Mouse (Mus musculus): ENCODE results near the gene Habp2.

Gene Habp2

DNA sequence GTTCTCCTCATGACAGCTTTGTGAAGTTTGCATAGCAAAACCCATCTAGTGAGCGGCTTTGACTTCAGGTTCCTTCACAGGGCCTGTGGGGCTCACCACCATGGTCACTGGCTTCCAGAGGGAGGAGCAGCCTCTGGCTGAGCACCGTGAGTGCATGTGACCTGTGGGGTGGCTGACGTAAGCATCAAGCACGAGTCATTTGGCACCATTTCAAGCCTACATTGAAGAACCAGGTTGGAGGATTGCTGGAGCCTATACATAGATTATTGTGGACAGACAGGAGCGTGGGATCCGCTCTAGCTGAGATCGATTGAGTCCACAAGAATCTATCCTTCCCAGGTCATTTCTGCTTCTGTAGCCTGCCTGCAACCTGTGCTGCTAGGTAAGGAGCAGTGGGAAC is at the start of gene Habp2:
Gene Habp2 (plus strand): TSS at position 272 of the 400 bp plus-strand sequence.
- no peak for DNase-seq (ENCODE audit: low spot score)

GRCm38 (mm10) chr19:56238501-56238900 is 48.4 kb upstream of the Habp2 start:
- no peak for DNase-seq (ENCODE audit: low spot score)

DNA sequence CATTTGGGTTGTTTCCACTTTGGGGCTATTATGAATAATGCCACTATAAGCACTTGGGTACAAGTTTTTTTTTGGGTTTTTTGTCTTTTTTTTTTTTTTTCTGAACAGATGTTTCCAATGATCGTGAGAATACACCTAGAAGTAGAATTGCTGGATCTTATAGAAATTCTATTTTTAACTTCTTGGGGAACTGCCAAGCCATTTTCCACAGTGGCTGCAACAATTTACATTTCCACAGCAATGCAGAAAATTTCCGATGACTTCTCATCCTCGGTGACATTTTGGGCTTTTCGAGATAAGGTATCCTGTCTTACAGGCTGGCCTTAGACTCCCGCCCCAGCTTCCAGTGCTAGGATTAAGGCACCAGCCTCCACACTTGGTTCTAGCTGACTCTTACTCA is 41.7 kb upstream of the Habp2 start:
- DNase-seq (ENCODE audit: low spot score): no peak

DNA sequence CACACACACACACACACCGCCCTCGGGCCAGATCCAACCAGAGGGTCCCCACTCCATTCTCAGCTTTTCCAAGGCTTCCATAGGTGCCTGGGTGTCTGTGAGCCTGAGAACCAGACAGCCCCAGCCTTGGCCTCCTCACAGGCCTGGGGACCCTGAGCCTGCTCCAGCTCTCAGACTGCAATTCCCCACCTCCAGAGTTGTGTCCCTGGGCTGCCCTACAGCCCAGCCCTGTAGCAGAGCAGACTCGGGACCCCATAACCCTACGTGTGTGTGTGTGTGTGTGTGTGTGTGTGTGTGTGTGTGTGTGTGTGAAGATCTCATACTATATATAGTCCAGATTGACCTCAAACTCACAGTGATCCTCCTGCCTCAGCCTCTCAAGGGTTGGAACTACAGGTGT is 34.1 kb upstream of the Habp2 start:
- DNase-seq (ENCODE audit: low spot score): no peak

DNA sequence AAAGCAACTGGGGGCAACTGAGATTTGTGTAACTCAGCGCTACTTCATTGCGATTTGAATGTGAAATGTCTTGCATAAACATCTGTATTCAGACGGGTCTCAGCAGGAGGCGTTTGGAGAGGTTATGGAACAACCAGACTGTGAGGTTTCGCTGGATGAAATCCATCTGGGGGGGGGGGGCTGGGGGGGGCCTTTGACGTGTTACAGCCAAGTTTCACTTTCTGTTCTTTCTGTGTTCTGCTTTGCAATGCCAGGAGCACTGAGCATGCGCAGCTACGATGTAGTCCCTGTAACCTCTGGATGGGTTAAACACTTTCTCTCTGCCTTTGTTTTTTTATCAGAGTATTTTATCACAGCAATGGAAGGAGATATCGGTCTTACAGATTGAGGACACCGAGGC is 33.7 kb upstream of the Habp2 start:
- DNase-seq (ENCODE audit: low spot score): no peak

GRCm38 (mm10) chr19:56254751-56255150 is 32.2 kb upstream of the Habp2 start:
- DNase-seq (ENCODE audit: low spot score): peak; percentile 26

DNA sequence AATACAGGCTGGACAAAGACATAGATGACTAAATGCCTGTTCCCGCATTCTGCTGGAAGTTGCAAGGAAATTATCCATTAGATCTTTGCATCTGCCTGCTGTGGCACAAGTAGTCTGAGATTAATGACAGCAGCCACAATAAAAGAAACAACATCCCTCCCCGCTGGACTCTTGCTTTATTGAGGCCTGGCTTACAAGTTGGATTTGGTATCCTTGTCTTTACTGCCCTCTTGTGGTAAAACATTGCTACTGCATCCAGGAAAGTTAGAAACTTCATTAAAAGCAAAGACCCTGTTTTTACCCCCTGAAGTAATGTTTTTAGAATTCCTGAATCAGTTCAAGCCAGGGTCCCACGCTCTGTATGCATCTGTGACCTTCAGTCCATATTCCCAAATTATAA is 31.4 kb upstream of the Habp2 start:
- no peak for DNase-seq (ENCODE audit: low spot score)

DNA sequence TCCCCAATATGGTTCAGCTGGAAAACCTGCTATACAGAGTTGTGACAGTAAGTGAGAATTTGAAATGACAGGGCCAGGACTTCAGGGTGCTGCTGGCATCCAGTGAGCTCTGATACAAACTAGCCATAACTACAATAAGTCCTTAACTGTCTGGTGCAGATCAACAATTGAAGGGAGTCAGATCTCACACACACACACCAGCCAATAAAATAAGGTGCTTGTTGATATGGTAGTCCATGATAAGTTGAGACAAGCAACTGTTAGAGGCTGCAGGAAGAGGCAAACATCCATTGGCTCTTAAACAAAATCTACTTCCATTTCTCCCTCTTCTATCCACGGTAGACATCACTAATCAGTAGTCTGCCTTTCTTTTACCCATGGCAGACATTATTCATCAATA is 30.7 kb upstream of the Habp2 start:
- DNase-seq (ENCODE audit: low spot score): no peak

DNA sequence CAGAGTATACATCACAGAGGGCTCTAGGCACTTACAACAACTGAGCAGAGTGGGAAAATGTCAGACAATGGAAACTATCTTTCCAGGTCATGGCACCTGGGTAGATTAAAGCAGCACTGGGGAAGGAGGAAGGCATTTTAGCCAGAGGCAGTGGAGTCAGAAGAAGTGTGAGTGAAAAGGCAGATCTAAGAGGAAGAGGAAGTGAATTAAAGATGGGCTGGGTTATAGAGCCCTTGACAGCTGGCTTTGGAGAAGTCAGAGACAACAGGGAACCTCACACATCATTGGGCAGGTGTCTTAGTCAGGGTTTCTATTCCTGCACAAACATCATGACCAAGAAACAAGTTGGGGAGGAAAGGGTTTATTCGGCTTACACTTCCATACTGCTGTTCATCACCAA is 30.2 kb upstream of the Habp2 start:
- no peak for DNase-seq (ENCODE audit: low spot score)

DNA sequence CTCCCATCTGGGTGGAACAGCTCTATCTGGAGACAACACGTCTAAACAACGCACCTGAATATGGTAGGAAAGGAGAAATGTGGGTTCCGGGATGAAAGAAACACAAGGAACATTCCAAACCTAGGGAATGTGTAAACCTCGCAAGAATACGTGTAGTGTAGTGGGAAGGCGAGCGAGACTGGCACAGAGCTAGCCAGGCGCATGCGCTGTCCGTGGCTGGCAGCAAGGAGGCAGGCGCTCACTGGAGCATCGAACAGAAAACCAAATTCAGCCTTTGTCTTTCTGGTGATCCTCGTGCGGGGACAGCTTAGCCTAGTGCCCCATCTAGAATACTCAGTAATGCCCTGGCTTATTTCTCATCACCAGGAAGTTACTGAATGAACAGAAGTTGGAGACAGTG is 23.2 kb upstream of the Habp2 start:
- no peak for DNase-seq (ENCODE audit: low spot score)

DNA sequence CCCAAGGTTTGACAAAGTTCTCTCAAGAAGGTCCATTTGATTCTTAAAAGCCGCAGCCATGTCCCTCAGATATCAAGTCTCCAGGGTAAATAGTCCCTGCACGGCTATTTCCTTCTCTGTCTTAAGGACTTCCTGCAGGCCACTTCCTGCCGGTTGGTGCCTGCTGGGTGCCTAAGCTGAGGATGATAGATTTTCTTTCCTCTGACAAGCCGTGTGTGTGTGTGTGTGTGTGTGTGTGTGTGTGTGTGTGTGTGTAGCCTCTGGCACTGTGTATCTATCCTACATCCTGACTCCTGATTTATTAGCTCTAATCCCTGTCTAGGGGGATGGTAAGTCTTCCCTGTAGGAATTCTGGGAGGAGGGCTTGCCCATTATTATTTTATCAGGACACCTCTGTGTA is 22.8 kb upstream of the Habp2 start:
- DNase-seq (ENCODE audit: low spot score): no peak

DNA sequence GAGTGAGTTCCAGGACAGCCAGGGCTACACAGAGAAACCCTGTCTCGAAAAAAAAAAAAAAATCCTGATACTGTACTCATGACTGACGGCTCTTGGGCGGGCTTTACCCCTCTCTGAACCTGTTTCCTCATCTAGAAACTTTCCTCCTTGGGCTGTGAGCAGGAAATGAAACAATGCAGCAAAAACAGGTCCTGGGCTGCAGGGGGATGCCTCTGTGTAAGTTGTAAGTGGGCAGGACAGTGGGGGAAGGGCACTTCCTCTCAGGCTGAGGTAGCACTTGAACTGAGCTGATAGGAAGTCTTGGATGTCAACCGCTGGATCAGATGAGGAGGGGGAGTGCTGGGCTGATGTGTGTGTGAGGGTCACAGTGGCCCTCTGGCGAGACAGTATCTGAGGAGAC is 21.8 kb upstream of the Habp2 start:
- no peak for DNase-seq (ENCODE audit: low spot score)

DNA sequence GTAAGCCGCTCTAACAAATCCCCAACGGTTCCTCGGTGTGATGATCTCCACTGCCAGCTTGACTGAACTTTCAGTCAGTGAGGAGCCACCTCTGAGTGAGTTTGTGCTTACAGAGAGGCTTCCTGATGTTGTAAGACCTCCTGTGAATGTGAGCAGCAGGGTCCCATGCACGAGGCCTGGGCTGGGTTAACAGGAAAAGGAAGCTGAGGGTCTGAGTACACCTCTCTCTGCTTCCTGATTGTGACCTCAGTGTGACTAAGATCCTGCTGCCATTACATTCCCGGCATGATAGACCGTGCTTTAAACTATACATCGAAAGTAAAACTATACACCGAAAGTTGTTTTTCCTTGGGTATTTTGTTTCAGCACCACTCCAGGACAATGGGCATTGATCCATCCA is 14.9 kb upstream of the Habp2 start:
- DNase-seq (ENCODE audit: low spot score): no peak

GRCm38 (mm10) chr19:56277140-56277804 is 9.7 kb upstream of the Habp2 start:
- no peak for DNase-seq (ENCODE audit: low spot score)

DNA sequence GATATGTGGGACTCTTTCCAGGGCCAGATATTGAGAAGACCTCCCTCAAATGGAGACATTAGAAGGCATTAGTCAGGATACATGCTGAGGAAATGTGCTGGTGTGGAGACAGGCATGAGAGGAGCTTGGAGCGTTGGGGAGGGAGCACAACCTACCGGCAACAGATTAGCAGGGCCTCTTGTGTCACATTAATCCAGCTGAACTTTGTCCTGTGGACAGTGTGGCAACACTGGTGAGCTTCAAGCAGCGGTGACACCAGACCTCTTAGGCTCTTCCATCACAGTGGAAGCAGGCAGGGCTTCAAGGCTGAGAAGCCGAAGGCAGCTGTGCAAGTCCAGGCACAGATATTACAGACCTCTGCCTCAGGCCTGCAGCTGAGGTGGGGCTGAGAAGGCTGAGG is 9.0 kb upstream of the Habp2 start:
- DNase-seq (ENCODE audit: low spot score): no peak

DNA sequence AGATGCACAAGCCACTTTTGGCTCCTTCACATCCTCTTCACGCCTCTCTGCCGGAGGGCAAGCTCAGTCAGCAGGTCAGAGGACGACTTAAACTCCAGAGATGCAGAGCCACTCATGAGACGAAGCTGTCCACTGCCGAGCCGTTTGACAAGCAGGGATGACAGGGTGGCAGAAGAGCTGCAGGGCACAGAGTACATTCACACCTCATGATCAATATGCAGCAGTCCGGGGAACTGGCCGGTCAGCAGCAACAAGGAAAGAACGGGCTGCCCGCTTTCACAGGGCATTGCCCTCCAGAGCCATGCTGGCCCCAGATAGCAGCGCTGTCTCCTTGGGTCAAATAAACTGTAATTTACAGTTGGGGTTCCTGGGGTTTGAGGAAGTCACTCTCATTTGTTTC is 8.6 kb upstream of the Habp2 start:
- DNase-seq (ENCODE audit: low spot score): no peak

DNA sequence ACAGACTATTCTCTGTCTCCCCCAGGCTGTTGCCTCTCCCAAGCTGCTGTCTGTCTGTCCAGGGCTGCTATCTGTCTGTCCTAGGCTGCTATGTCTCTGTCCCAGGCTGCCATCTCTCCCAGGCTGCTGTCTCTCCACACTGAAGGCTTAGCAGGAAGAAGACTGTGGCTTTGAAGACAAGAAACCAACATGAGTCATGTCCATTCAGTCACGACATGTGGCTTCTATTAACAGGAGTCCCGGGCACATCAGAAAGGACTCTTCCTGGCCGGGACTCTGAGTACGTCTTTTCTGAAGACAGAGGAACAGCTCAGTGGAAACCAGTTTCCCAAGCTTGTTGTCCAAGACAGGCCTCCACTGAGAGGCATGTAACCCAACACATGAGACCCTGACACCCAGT is 1.7 kb upstream of the Habp2 start:
- DNase-seq (ENCODE audit: low spot score): no peak

GRCm38 (mm10) chr19:56287580-56288367 is 837 bp downstream of the Habp2 start:
- DNase-seq (ENCODE audit: low spot score): no peak

DNA sequence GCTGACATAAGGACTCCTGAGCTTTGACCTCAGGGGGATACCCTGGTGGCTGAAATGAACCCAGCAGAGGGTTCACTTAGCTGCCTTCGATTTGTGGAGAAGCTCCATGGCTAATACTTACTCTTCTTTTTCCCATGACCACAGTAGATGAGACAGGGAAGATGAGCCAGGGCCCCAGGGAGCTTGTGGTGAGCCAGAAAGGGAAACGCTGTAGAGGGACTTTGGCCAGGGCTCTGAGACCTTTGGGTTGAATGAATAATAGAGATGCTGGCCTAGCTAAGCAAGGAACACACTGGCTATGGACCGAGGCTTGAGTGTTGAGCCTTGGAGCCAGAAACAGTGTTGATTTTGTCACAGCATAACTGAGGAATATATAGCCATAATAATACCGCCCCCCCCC is 1.5 kb downstream of the Habp2 start:
- no peak for DNase-seq (ENCODE audit: low spot score)

- no peak for DNase-seq (ENCODE audit: low spot score)
These were observed 2.7 kb downstream of the Habp2 start for GRCm38 (mm10) chr19:56289642-56290041.

DNA sequence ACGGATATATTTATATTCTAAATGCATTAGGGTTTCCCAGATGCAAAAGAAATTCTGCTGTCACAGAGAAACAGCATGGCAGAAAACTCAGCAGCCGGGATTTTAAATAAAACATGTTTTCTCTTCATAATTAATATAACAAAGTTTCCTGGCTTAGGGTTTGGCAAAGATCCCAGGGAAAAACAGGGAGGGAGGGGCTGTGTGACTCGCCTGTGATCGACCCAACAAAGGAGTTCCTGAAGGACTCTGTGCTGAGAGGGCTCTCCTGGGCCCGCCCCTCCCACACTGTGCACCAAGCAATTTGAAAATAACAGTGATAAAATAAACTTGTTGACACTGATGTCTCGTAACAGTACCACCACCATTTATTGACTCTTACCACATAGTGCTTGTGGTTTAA is 5.0 kb downstream of the Habp2 start:
- no peak for DNase-seq (ENCODE audit: low spot score)

- DNase-seq (ENCODE audit: low spot score): no peak
These were observed 5.4 kb downstream of the Habp2 start for GRCm38 (mm10) chr19:56292335-56292734.

DNA sequence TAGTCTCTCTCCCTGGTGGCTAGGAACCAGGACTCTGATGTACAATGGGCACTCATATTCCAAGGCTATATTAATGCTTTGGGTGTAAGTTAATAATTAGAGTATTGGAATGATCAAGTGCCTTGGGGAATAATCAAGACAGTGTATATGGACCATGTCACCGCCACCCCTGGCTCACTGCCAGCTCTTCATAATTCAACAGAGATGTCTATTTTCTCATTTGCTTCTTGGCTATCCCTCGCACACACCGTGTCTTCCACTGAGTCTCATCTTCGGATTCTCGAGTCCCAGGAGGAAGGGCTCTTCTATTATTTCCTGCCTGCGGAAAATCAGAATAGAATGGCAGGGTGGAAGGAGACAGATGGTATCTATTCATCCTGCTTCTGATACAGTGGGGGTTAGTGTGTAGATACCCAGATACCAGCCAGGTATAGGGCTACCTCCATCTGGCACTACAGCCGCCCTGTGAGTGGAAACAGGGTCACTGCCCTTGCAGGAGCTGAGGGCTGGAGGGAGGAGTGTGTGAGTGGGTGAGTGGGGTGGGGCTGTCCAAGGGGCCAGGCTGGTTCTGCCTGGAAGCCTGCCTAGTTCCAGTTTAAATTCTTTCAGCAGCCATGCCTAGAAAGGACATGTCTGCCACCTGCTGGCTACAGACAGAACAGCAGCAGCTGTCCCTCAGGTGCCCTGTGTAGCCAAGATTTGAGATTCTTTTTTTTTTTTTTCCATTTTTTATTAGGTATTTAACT is 7.9 kb downstream of the Habp2 start:
- DNase-seq (ENCODE audit: low spot score): peak; percentile 86
